Comparison of ENCODE assay signal across 8 mouse cellular contexts in the genomic region with DNA sequence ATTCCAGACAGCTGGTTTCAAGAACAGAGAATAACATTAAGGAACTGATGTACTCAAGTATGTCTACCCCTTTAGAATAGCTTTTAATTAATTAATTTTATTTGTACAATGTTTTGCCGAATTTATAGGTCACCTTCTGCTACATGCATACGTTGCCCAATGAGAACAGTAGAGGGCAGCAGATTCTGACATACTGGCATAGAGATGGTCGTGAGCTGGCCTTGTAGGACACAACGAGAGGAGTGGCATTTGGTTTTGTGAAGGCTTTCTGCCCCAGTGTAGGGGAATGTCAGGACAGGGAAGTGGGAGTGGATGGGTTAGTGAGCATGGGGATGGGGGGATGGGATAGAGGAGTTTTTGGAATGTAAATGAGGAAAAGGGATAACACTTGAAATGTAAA. TPM values are rescaled to one million over a fixed set of nuclear protein-coding genes. Genes with fewer than 3 reads are reported as not detected.
DNase-seq lines count a peak whose midpoint lies in the region; ATAC-seq and TF ChIP-seq lines count a peak whose summit lies in the region.

No protein-coding gene starts in this region.

- in situ Hi-C loops in CH12.LX (cut with MboI; ENCODE audit: low pct_ligation_motif_present, low pct_unique_long_range_greater_than_20kb, low sequenced_read_pairs) = no loop called here

- 9% methylated on average over 4 of the region's 4 CpGs for WGBS in forebrain, postnatal 0 days

- dilution Hi-C loops in CH12.LX (cut with MboI; ENCODE audit: extremely low pct_ligation_motif_present, extremely low pct_unique_long_range_greater_than_20kb, low sequenced_read_pairs) = no loop called here

- H3K4me3 ChIP-seq in CH12.LX (replicated peaks in 1 of 3; ENCODE audit: low read depth in 2 of 3, low read length in 2 of 3, poor library complexity in 1 of 3) = no peak overlapping the region
- H3K4me3 ChIP-seq in forebrain, postnatal 0 days (ENCODE audit: low read depth, low read length) = no peak overlapping the region

- H3K4me2 ChIP-seq in CH12.LX (ENCODE audit: insufficient read depth, low read depth, poor library complexity, severe bottlenecking) = no peak overlapping the region
- H3K4me2 ChIP-seq in forebrain, postnatal 0 days (ENCODE audit: low read depth) = no peak overlapping the region

- H3K4me1 ChIP-seq in CH12.LX (ENCODE audit: control insufficient read depth in 1 of 2, insufficient read depth in 2 of 2) = no peaks in the 10 kb centered on the region
- no peaks in the 10 kb centered on the region for H3K4me1 ChIP-seq in forebrain, postnatal 0 days (ENCODE audit: insufficient read depth)

- DNase-seq in kidney, adult 8-10 months = peak; percentile 6 to 15
- no peak for DNase-seq in kidney, adult 18-20 months
- DNase-seq in CH12.LX (ENCODE audit: extremely low read depth) = peak; percentile 46
- DNase-seq in ZHBTc4 (ENCODE audit: low read depth, low spot score) = peak; percentile 66
- no peak for DNase-seq in forebrain, postnatal 0 days
- peak; percentile 67 for DNase-seq in retina, postnatal 1 day
- no peak for DNase-seq in thymus, postnatal 36 days
- no peak for DNase-seq in frontal cortex, postnatal 14 days (ENCODE audit: low spot score in 2 of 2)

- H3K36me3 ChIP-seq in CH12.LX (replicated peaks in 1 of 2; ENCODE audit: control insufficient read depth in 1 of 2, insufficient read depth in 1 of 2, low read length in 1 of 2) = no peaks in the 10 kb centered on the region
- H3K36me3 ChIP-seq in forebrain, postnatal 0 days (ENCODE audit: insufficient read depth) = no peaks in the 10 kb centered on the region

- no peak overlapping the region for H3K27ac ChIP-seq in CH12.LX (ENCODE audit: insufficient read depth, low read depth)
- H3K27ac ChIP-seq in forebrain, postnatal 0 days (ENCODE audit: low read depth, low read length) = no peak overlapping the region

- peak; percentile 31 to 39; a peak in 3 of 4 replicates for TF ChIP-seq CTCF in CH12.LX (conservative IDR thresholded peaks at IDR 0.05 in 1 of 2, IDR thresholded peaks at IDR 0.05 in 1 of 2; ENCODE audit: low read depth in 2 of 2, low read length in 2 of 2)
- peak; percentile 59 for TF ChIP-seq CTCF in forebrain, postnatal 0 days (IDR thresholded peaks at IDR 0.05; ENCODE audit: low read depth)

- TF ChIP-seq RAD21 in CH12.LX (IDR thresholded peaks at IDR 0.05; ENCODE audit: low read depth, low read length) = peak; percentile 17

- H3K79me2 ChIP-seq in CH12.LX (replicated peaks; ENCODE audit: control insufficient read depth, extremely low read depth, insufficient read depth, poor library complexity, severe bottlenecking) = no peaks in the 10 kb centered on the region

- no peak for TF ChIP-seq EP300 in CH12.LX (IDR thresholded peaks at IDR 0.05; ENCODE audit: low read length)

- TF ChIP-seq POLR2A in CH12.LX (IDR thresholded peaks at IDR 0.05; ENCODE audit: low read depth, low read length) = no peak

- H3K9me3 ChIP-seq in CH12.LX (replicated peaks; ENCODE audit: low read length) = no peaks in the 10 kb centered on the region
- no peaks in the 10 kb centered on the region for H3K9me3 ChIP-seq in forebrain, postnatal 0 days (ENCODE audit: low read length)

- H3K27me3 ChIP-seq in CH12.LX (replicated peaks) = peaks cover 2% of the 10 kb centered on the region
- H3K27me3 ChIP-seq in forebrain, postnatal 0 days (ENCODE audit: insufficient read depth, low read length) = no peaks in the 10 kb centered on the region

- peak; percentile 40; the same call in 1 of the 2 replicates for ATAC-seq in forebrain, postnatal 0 days

- no peak overlapping the region for H3K9ac ChIP-seq in CH12.LX (ENCODE audit: insufficient read depth, low read depth)
- H3K9ac ChIP-seq in forebrain, postnatal 0 days = no peak overlapping the region

TF ChIP-seq in CH12.LX, 34 proteins besides CTCF, POLR2A, EP300 and RAD21:
- TF ChIP-seq USF1 (IDR thresholded peaks at IDR 0.05; ENCODE audit: low read depth, low read length) = no peak

RNA-seq across cellular contexts. Expression of a gene that starts 18.3 kb away (rescaled TPM):
- total RNA-seq in CH12.LX (2012; rRNA removed) = not detected in 2 replicates
- total RNA-seq in CH12.LX (2014; rRNA removed) = not detected in 2 replicates
- polyA plus RNA-seq in CH12.LX (2012; ENCODE audit: insufficient read length, low read depth) = not detected in 2 replicates
- total RNA-seq in forebrain, postnatal 0 days (2014; rRNA removed) = 18.8 and 20.4 TPM in 2 replicates
- polyA plus RNA-seq in forebrain, postnatal 0 days (2015; fragmentation: Nextera tagmentation; extraction: Ambion mirVana) = 10.3 and 16.1 TPM in 2 replicates

Comparison
In these comparisons a context has a peak if more than half of its experiments do, and no peak if none do; other contexts are left out.
1. DNase-seq: peak in kidney, adult 8-10 months (2 of 2), CH12.LX (single experiment), ZHBTc4 (single experiment) and retina, postnatal 1 day (single experiment); none in kidney, adult 18-20 months (single experiment), forebrain, postnatal 0 days (single experiment), thymus, postnatal 36 days (0 of 2) and frontal cortex, postnatal 14 days (0 of 2).
2. RNA of a gene that starts 18.3 kb away (total RNA-seq): 18.8 to 20.4 TPM in forebrain, postnatal 0 days; not detected in CH12.LX; every median in the first group is over 10 times any median in the second.